Mouse (Mus musculus): ENCODE results near the gene Rnf115. TPM values are rescaled to one million over a fixed set of nuclear protein-coding genes. Genes with fewer than 3 reads are reported as not detected.
"Not testable (repeated sequence)": the region's sequence is repeated elsewhere in the genome, so short reads cannot be mapped to it uniquely, and the experiment has no call there.

Gene Rnf115
- polyA plus RNA-seq, 1 experiment from 2014 or later, result 38.4 TPM

- Histone ChIP-seq H3K4me1 (ENCODE audit: control insufficient read depth, insufficient read depth, low read length) (peaks cover 20% of the 10 kb centered on the region), H3K9ac (ENCODE audit: low read length) (peak overlapping the region; percentile 94; the same call in 1 of the 2 replicates), H3K9me3 (replicated peaks; ENCODE audit: control insufficient read depth, low read length) (no peaks in the 10 kb centered on the region), H3K27me3 (ENCODE audit: control insufficient read depth, insufficient read depth, low read length) (no peaks in the 10 kb centered on the region), H3K27ac (ENCODE audit: low read length) (peak overlapping the region; percentile 79), H3K4me2 (ENCODE audit: low read depth, low read length) (peak overlapping the region; percentile 69), H3K36me3 (ENCODE audit: control insufficient read depth, insufficient read depth, low read length) (no peaks in the 10 kb centered on the region), H3K4me3 (replicated peaks; ENCODE audit: low read length) (peak overlapping the region; percentile 99)
- no peak for ATAC-seq (ENCODE audit: insufficient read depth, low FRiP score)
- 43% methylated on average over 7 of the region's 7 CpGs for WGBS
Observed at GRCm38 (mm10) chr3:96728634-96729402, 1.4 kb downstream of the Rnf115 start.

- no peak overlapping the region for H3K27ac ChIP-seq (ENCODE audit: low read length)
- ATAC-seq (ENCODE audit: insufficient read depth, low FRiP score), result no peak
- H3K4me1 ChIP-seq (ENCODE audit: control insufficient read depth, insufficient read depth, low read length), result peaks cover 20% of the 10 kb centered on the region
- no peaks in the 10 kb centered on the region for H3K27me3 ChIP-seq (ENCODE audit: control insufficient read depth, insufficient read depth, low read length)
- no peak overlapping the region for H3K9ac ChIP-seq (ENCODE audit: low read length)
- WGBS, result 37% methylated on average over 3 of the region's 3 CpGs
- no peaks in the 10 kb centered on the region for H3K9me3 ChIP-seq (replicated peaks; ENCODE audit: control insufficient read depth, low read length)
- no peak overlapping the region for H3K4me3 ChIP-seq (replicated peaks; ENCODE audit: low read length)
- no peaks in the 10 kb centered on the region for H3K36me3 ChIP-seq (ENCODE audit: control insufficient read depth, insufficient read depth, low read length)
- H3K4me2 ChIP-seq (ENCODE audit: low read depth, low read length), result no peak overlapping the region
Observed at GRCm38 (mm10) chr3:96729403-96729784, 1.9 kb downstream of the Rnf115 start.

GRCm38 (mm10) chr3:96730785-96731184 lies 3.3 kb downstream of the Rnf115 start:
- ATAC-seq (ENCODE audit: insufficient read depth, low FRiP score), result no peak
- 69% methylated on average over 5 of the region's 5 CpGs for WGBS
- H3K9me3 ChIP-seq (replicated peaks; ENCODE audit: control insufficient read depth, low read length), result no peaks in the 10 kb centered on the region
- H3K4me1 ChIP-seq (ENCODE audit: control insufficient read depth, insufficient read depth, low read length), result peaks cover 20% of the 10 kb centered on the region
- no peak overlapping the region for H3K4me2 ChIP-seq (ENCODE audit: low read depth, low read length)
- no peaks in the 10 kb centered on the region for H3K27me3 ChIP-seq (ENCODE audit: control insufficient read depth, insufficient read depth, low read length)
- no peak overlapping the region for H3K9ac ChIP-seq (ENCODE audit: low read length)
- H3K36me3 ChIP-seq (ENCODE audit: control insufficient read depth, insufficient read depth, low read length), result no peaks in the 10 kb centered on the region
- no peak overlapping the region for H3K4me3 ChIP-seq (replicated peaks; ENCODE audit: low read length)
- H3K27ac ChIP-seq (ENCODE audit: low read length), result no peak overlapping the region

- no peaks in the 10 kb centered on the region for H3K9me3 ChIP-seq (replicated peaks; ENCODE audit: control insufficient read depth, low read length)
- H3K4me3 ChIP-seq (replicated peaks; ENCODE audit: low read length), result no peak overlapping the region
- peaks cover 8% of the 10 kb centered on the region for H3K4me1 ChIP-seq (ENCODE audit: control insufficient read depth, insufficient read depth, low read length)
- no peaks in the 10 kb centered on the region for H3K36me3 ChIP-seq (ENCODE audit: control insufficient read depth, insufficient read depth, low read length)
- no peak overlapping the region for H3K27ac ChIP-seq (ENCODE audit: low read length)
- no peak overlapping the region for H3K4me2 ChIP-seq (ENCODE audit: low read depth, low read length)
- no peak for ATAC-seq (ENCODE audit: insufficient read depth, low FRiP score)
- WGBS, result 90% methylated on average over 1 of the region's 1 CpGs
- H3K27me3 ChIP-seq (ENCODE audit: control insufficient read depth, insufficient read depth, low read length), result no peaks in the 10 kb centered on the region
- H3K9ac ChIP-seq (ENCODE audit: low read length), result no peak overlapping the region
Observed at GRCm38 (mm10) chr3:96733984-96734383, 6.5 kb downstream of the Rnf115 start.

- Histone ChIP-seq H3K9me3 (replicated peaks; ENCODE audit: control insufficient read depth, low read length) (no peaks in the 10 kb centered on the region), H3K4me3 (replicated peaks; ENCODE audit: low read length) (no peak overlapping the region), H3K4me2 (ENCODE audit: low read depth, low read length) (no peak overlapping the region), H3K36me3 (ENCODE audit: control insufficient read depth, insufficient read depth, low read length) (no peaks in the 10 kb centered on the region), H3K27ac (ENCODE audit: low read length) (no peak overlapping the region), H3K9ac (ENCODE audit: low read length) (no peak overlapping the region), H3K27me3 (ENCODE audit: control insufficient read depth, insufficient read depth, low read length) (no peaks in the 10 kb centered on the region), H3K4me1 (ENCODE audit: control insufficient read depth, insufficient read depth, low read length) (no peaks in the 10 kb centered on the region)
- ATAC-seq (ENCODE audit: insufficient read depth, low FRiP score), result no peak
- 86% methylated on average over 2 of the region's 2 CpGs for WGBS
Observed at GRCm38 (mm10) chr3:96735200-96735599, 7.7 kb downstream of the Rnf115 start.

- no peak overlapping the region for H3K4me3 ChIP-seq (replicated peaks; ENCODE audit: low read length)
- H3K27ac ChIP-seq (ENCODE audit: low read length), result no peak overlapping the region
- ATAC-seq (ENCODE audit: insufficient read depth, low FRiP score), result no peak
- 32% methylated on average over 1 of the region's 1 CpGs for WGBS
- H3K36me3 ChIP-seq (ENCODE audit: control insufficient read depth, insufficient read depth, low read length), result no peaks in the 10 kb centered on the region
- H3K27me3 ChIP-seq (ENCODE audit: control insufficient read depth, insufficient read depth, low read length), result no peaks in the 10 kb centered on the region
- H3K4me1 ChIP-seq (ENCODE audit: control insufficient read depth, insufficient read depth, low read length), result no peaks in the 10 kb centered on the region
- no peak overlapping the region for H3K9ac ChIP-seq (ENCODE audit: low read length)
- H3K4me2 ChIP-seq (ENCODE audit: low read depth, low read length), result no peak overlapping the region
- H3K9me3 ChIP-seq (replicated peaks; ENCODE audit: control insufficient read depth, low read length), result no peaks in the 10 kb centered on the region
Observed at GRCm38 (mm10) chr3:96737013-96737740, 9.7 kb downstream of the Rnf115 start.

GRCm38 (mm10) chr3:96737995-96738394 lies 10.5 kb downstream of the Rnf115 start:
- H3K27me3 ChIP-seq (ENCODE audit: control insufficient read depth, insufficient read depth, low read length), result no peaks in the 10 kb centered on the region
- no peak overlapping the region for H3K4me3 ChIP-seq (replicated peaks; ENCODE audit: low read length)
- H3K36me3 ChIP-seq (ENCODE audit: control insufficient read depth, insufficient read depth, low read length), result no peaks in the 10 kb centered on the region
- H3K4me2 ChIP-seq (ENCODE audit: low read depth, low read length), result no peak overlapping the region
- H3K9ac ChIP-seq (ENCODE audit: low read length), result no peak overlapping the region
- WGBS, result 79% methylated on average over 1 of the region's 1 CpGs
- no peak overlapping the region for H3K27ac ChIP-seq (ENCODE audit: low read length)
- no peaks in the 10 kb centered on the region for H3K9me3 ChIP-seq (replicated peaks; ENCODE audit: control insufficient read depth, low read length)
- no peak for ATAC-seq (ENCODE audit: insufficient read depth, low FRiP score)
- H3K4me1 ChIP-seq (ENCODE audit: control insufficient read depth, insufficient read depth, low read length), result no peaks in the 10 kb centered on the region

- not testable (repeated sequence) for H3K27me3 ChIP-seq (ENCODE audit: control insufficient read depth, insufficient read depth, low read length); H3K9me3 ChIP-seq (replicated peaks; ENCODE audit: control insufficient read depth, low read length); H3K4me2 ChIP-seq (ENCODE audit: low read depth, low read length); H3K9ac ChIP-seq (ENCODE audit: low read length); H3K4me1 ChIP-seq (ENCODE audit: control insufficient read depth, insufficient read depth, low read length); H3K4me3 ChIP-seq (replicated peaks; ENCODE audit: low read length); H3K36me3 ChIP-seq (ENCODE audit: control insufficient read depth, insufficient read depth, low read length); ATAC-seq (ENCODE audit: insufficient read depth, low FRiP score); H3K27ac ChIP-seq (ENCODE audit: low read length)
Observed at GRCm38 (mm10) chr3:96740279-96740678, 12.8 kb downstream of the Rnf115 start.

GRCm38 (mm10) chr3:96744348-96744747 lies 16.9 kb downstream of the Rnf115 start:
- no peak for ATAC-seq (ENCODE audit: insufficient read depth, low FRiP score)
- no peaks in the 10 kb centered on the region for H3K36me3 ChIP-seq (ENCODE audit: control insufficient read depth, insufficient read depth, low read length)
- no peaks in the 10 kb centered on the region for H3K9me3 ChIP-seq (replicated peaks; ENCODE audit: control insufficient read depth, low read length)
- 92% methylated on average over 3 of the region's 3 CpGs for WGBS
- no peak overlapping the region for H3K4me3 ChIP-seq (replicated peaks; ENCODE audit: low read length)
- H3K4me1 ChIP-seq (ENCODE audit: control insufficient read depth, insufficient read depth, low read length), result no peaks in the 10 kb centered on the region
- no peak overlapping the region for H3K9ac ChIP-seq (ENCODE audit: low read length)
- no peaks in the 10 kb centered on the region for H3K27me3 ChIP-seq (ENCODE audit: control insufficient read depth, insufficient read depth, low read length)
- no peak overlapping the region for H3K27ac ChIP-seq (ENCODE audit: low read length)
- no peak overlapping the region for H3K4me2 ChIP-seq (ENCODE audit: low read depth, low read length)

Measured in stomach, embryonic 16.5 days (tissue).